Mouse (Mus musculus) liver, embryonic 13.5 days (tissue): ENCODE measurements around the gene Plcb1. TPM values are rescaled to one million over a fixed set of nuclear protein-coding genes. Genes with fewer than 3 reads are reported as not detected.

ENCODE experiments used
- ATAC-seq: fragments of 200-750 bp; cut with Nextera tagmentation; 2 replicates; pipeline ENCODE4 v1.8.0; 2017; ENCODE audit warnings: low read depth, mild to moderate bottlenecking, moderate number of reproducible peaks, moderate library complexity
- DNase-seq: peaks from one replicate; pipeline ENCODE4 v3.0.0; 2022
- H3K27ac ChIP-seq: fragments of 300-500 bp; sonication (generic); 2 replicates; pipeline ENCODE4 v1.5.1; 2015; ENCODE audit warnings: moderate library complexity, mild to moderate bottlenecking, inconsistent platforms
- H3K27me3 ChIP-seq: fragments of 300-500 bp; sonication (generic); 2 replicates; pipeline ENCODE4 v1.6.1; 2015; ENCODE audit warnings: mild to moderate bottlenecking, inconsistent platforms
- H3K36me3 ChIP-seq: fragments of 300-500 bp; sonication (generic); 2 replicates; pipeline ENCODE4 v1.6.1; 2015; ENCODE audit warnings: mild to moderate bottlenecking, inconsistent platforms
- H3K4me1 ChIP-seq: fragments of 300-500 bp; sonication (generic); replicated peaks from 2 replicates; pipeline ENCODE4 v1.6.1; 2015; ENCODE audit warnings: inconsistent platforms
- H3K4me2 ChIP-seq: fragments of 300-500 bp; sonication (generic); 2 replicates; pipeline ENCODE4 v1.6.1; 2015; ENCODE audit warnings: inconsistent platforms, mild to moderate bottlenecking, moderate library complexity
- H3K4me3 ChIP-seq: fragments of 300-500 bp; sonication (generic); replicated peaks from 2 replicates; pipeline ENCODE4 v1.5.1; 2015; ENCODE audit warnings: mild to moderate bottlenecking, inconsistent platforms
- H3K9ac ChIP-seq: fragments of 300-500 bp; sonication (generic); 2 replicates; pipeline ENCODE4 v1.6.1; 2015; ENCODE audit warnings: mild to moderate bottlenecking, inconsistent platforms
- H3K9me3 ChIP-seq: fragments of 300-500 bp; sonication (generic); replicated peaks from 2 replicates; pipeline ENCODE4 v1.6.1; 2016; ENCODE audit warnings: inconsistent platforms
- WGBS: fragments of 180-500 bp; shearing (Covaris S2); methylation state at CpG from one replicate; pipeline ENCODE4 v1.1.7; 2015; ENCODE audit not compliant: insufficient replicate concordance; 5-methylcytosine and 5-hydroxymethylcytosine counted together
- polyA plus RNA-seq: library from polyadenylated mRNA; unstranded; fragments of >200 nt; fragmentation: Nextera tagmentation; extraction: Ambion mirVana; gene quantifications from 2 replicates; pipeline ENCODE4 v1.2.1, GENCODE M21; 2015

The Plcb1 gene
- polyA plus RNA-seq, 1 experiment from 2014 or later, result 2.4 TPM

- no peak overlapping the region for H3K27ac ChIP-seq
- no peaks in the 10 kb centered on the region for H3K9me3 ChIP-seq
- ATAC-seq (peak; percentile 86), DNase-seq (peak; percentile 21)
- H3K36me3 ChIP-seq, result no peaks in the 10 kb centered on the region
- H3K27me3 ChIP-seq, result no peaks in the 10 kb centered on the region
- peak overlapping the region; percentile 19 for H3K4me2 ChIP-seq
- peaks cover 22% of the 10 kb centered on the region for H3K4me1 ChIP-seq
- H3K9ac ChIP-seq, result no peak overlapping the region
- H3K4me3 ChIP-seq, result no peak overlapping the region
Measured at GRCm38 (mm10) chr2:134872490-134872781, 86.6 kb downstream of the Plcb1 start.

GRCm38 (mm10) chr2:134877148-134877547 is 91.3 kb downstream of the Plcb1 start:
- Histone ChIP-seq H3K4me2 (no peak overlapping the region), H3K4me1 (peaks cover 13% of the 10 kb centered on the region), H3K27ac (no peak overlapping the region), H3K4me3 (no peak overlapping the region), H3K27me3 (no peaks in the 10 kb centered on the region), H3K36me3 (no peaks in the 10 kb centered on the region), H3K9me3 (no peaks in the 10 kb centered on the region), H3K9ac (no peak overlapping the region)
- 60% methylated on average over 4 of the region's 4 CpGs for WGBS
- DNase-seq, result no peak
- no peak for ATAC-seq

- H3K4me3 ChIP-seq, result no peak overlapping the region
- ATAC-seq (no peak), DNase-seq (no peak)
- no peaks in the 10 kb centered on the region for H3K36me3 ChIP-seq
- H3K4me1 ChIP-seq, result no peaks in the 10 kb centered on the region
- no peaks in the 10 kb centered on the region for H3K27me3 ChIP-seq
- no peaks in the 10 kb centered on the region for H3K9me3 ChIP-seq
- no peak overlapping the region for H3K9ac ChIP-seq
- H3K4me2 ChIP-seq, result no peak overlapping the region
- no peak overlapping the region for H3K27ac ChIP-seq
- 54% methylated on average over 2 of the region's 2 CpGs for WGBS
Measured at GRCm38 (mm10) chr2:134891207-134891606, 105.3 kb downstream of the Plcb1 start.

- 80% methylated on average over 4 of the region's 4 CpGs for WGBS
Measured at GRCm38 (mm10) chr2:134894776-134895175, 108.9 kb downstream of the Plcb1 start.

GRCm38 (mm10) chr2:134896196-134896595 is 110.3 kb downstream of the Plcb1 start:
- H3K36me3 ChIP-seq, result no peaks in the 10 kb centered on the region
- no peak overlapping the region for H3K27ac ChIP-seq
- H3K4me1 ChIP-seq, result no peaks in the 10 kb centered on the region
- no peak overlapping the region for H3K4me3 ChIP-seq
- H3K9ac ChIP-seq, result no peak overlapping the region
- H3K9me3 ChIP-seq, result no peaks in the 10 kb centered on the region
- ATAC-seq (no peak), DNase-seq (no peak)
- H3K4me2 ChIP-seq, result no peak overlapping the region
- no peaks in the 10 kb centered on the region for H3K27me3 ChIP-seq
- WGBS, result 72% methylated on average over 3 of the region's 3 CpGs

More at GRCm38 (mm10) chr2:134894776-134895175, 108.9 kb downstream of the Plcb1 start:
- H3K36me3 ChIP-seq, result no peaks in the 10 kb centered on the region
- ATAC-seq (no peak), DNase-seq (no peak)
- no peak overlapping the region for H3K4me2 ChIP-seq
- no peak overlapping the region for H3K4me3 ChIP-seq
- no peak overlapping the region for H3K9ac ChIP-seq
- no peaks in the 10 kb centered on the region for H3K27me3 ChIP-seq
- no peak overlapping the region for H3K27ac ChIP-seq
- H3K4me1 ChIP-seq, result no peaks in the 10 kb centered on the region
- H3K9me3 ChIP-seq, result no peaks in the 10 kb centered on the region

GRCm38 (mm10) chr2:134897083-134897482 is 111.2 kb downstream of the Plcb1 start:
- Histone ChIP-seq H3K4me2 (no peak overlapping the region), H3K36me3 (no peaks in the 10 kb centered on the region), H3K27ac (no peak overlapping the region), H3K27me3 (no peaks in the 10 kb centered on the region), H3K4me1 (no peaks in the 10 kb centered on the region), H3K9me3 (no peaks in the 10 kb centered on the region), H3K9ac (no peak overlapping the region), H3K4me3 (no peak overlapping the region)
- ATAC-seq (no peak), DNase-seq (no peak)
- WGBS, result 68% methylated on average over 5 of the region's 5 CpGs

- 55% methylated on average over 2 of the region's 2 CpGs for WGBS
- Histone ChIP-seq H3K36me3 (no peaks in the 10 kb centered on the region), H3K9ac (no peak overlapping the region), H3K27ac (no peak overlapping the region), H3K4me1 (no peaks in the 10 kb centered on the region), H3K9me3 (no peaks in the 10 kb centered on the region), H3K4me2 (no peak overlapping the region), H3K27me3 (no peaks in the 10 kb centered on the region), H3K4me3 (no peak overlapping the region)
- no peak for DNase-seq
- ATAC-seq, result no peak
Measured at GRCm38 (mm10) chr2:134901521-134901920, 115.7 kb downstream of the Plcb1 start.

GRCm38 (mm10) chr2:134910882-134911281 is 125.0 kb downstream of the Plcb1 start:
- Histone ChIP-seq H3K4me3 (no peak overlapping the region), H3K9ac (no peak overlapping the region), H3K36me3 (no peaks in the 10 kb centered on the region), H3K4me2 (no peak overlapping the region), H3K4me1 (no peaks in the 10 kb centered on the region), H3K27ac (no peak overlapping the region), H3K9me3 (no peaks in the 10 kb centered on the region), H3K27me3 (no peaks in the 10 kb centered on the region)
- DNase-seq (no peak), ATAC-seq (no peak)
- 53% methylated on average over 1 of the region's 1 CpGs for WGBS

- H3K36me3 ChIP-seq, result no peaks in the 10 kb centered on the region
- WGBS, result 69% methylated on average over 6 of the region's 6 CpGs
- no peak for DNase-seq
- no peaks in the 10 kb centered on the region for H3K4me1 ChIP-seq
- no peak overlapping the region for H3K9ac ChIP-seq
- no peaks in the 10 kb centered on the region for H3K27me3 ChIP-seq
- no peaks in the 10 kb centered on the region for H3K9me3 ChIP-seq
- H3K4me2 ChIP-seq, result no peak overlapping the region
- no peak overlapping the region for H3K4me3 ChIP-seq
- no peak overlapping the region for H3K27ac ChIP-seq
- ATAC-seq, result no peak
Measured at GRCm38 (mm10) chr2:134911360-134911759, 125.5 kb downstream of the Plcb1 start.

- Histone ChIP-seq H3K27ac (no peak overlapping the region), H3K4me1 (no peaks in the 10 kb centered on the region), H3K4me2 (no peak overlapping the region), H3K4me3 (no peak overlapping the region), H3K27me3 (no peaks in the 10 kb centered on the region), H3K36me3 (no peaks in the 10 kb centered on the region), H3K9me3 (no peaks in the 10 kb centered on the region), H3K9ac (no peak overlapping the region)
- DNase-seq (no peak), ATAC-seq (no peak)
- WGBS, result 55% methylated on average over 2 of the region's 2 CpGs
Measured at GRCm38 (mm10) chr2:134912616-134913015, 126.7 kb downstream of the Plcb1 start.

- Histone ChIP-seq H3K4me1 (no peaks in the 10 kb centered on the region), H3K4me2 (no peak overlapping the region), H3K9me3 (no peaks in the 10 kb centered on the region), H3K4me3 (no peak overlapping the region), H3K27me3 (no peaks in the 10 kb centered on the region), H3K27ac (no peak overlapping the region), H3K36me3 (no peaks in the 10 kb centered on the region), H3K9ac (no peak overlapping the region)
- DNase-seq, result no peak
- WGBS, result 70% methylated on average over 3 of the region's 3 CpGs
- no peak for ATAC-seq
Measured at GRCm38 (mm10) chr2:134913542-134913941, 127.7 kb downstream of the Plcb1 start.

GRCm38 (mm10) chr2:134914091-134914550 is 128.3 kb downstream of the Plcb1 start:
- Histone ChIP-seq H3K27ac (no peak overlapping the region), H3K4me2 (no peak overlapping the region), H3K27me3 (no peaks in the 10 kb centered on the region), H3K4me1 (no peaks in the 10 kb centered on the region), H3K9me3 (no peaks in the 10 kb centered on the region), H3K9ac (no peak overlapping the region), H3K4me3 (no peak overlapping the region), H3K36me3 (no peaks in the 10 kb centered on the region)
- ATAC-seq, result no peak
- WGBS, result 69% methylated on average over 2 of the region's 2 CpGs
- no peak for DNase-seq
